Mouse (Mus musculus) embryonic facial prominence, embryonic 15.5 days (tissue): ENCODE results near the gene Wasf3. TPM values are rescaled to one million over a fixed set of nuclear protein-coding genes. Genes with fewer than 3 reads are reported as not detected.

Source experiments
- ATAC-seq: fragments of 200-750 bp; cut with Nextera tagmentation; 2 replicates; pipeline ENCODE4 v1.8.0; 2017; ENCODE audit warnings: low read depth, moderate TSS enrichment; ENCODE audit not compliant: insufficient number of reproducible peaks, low FRiP score, low TSS enrichment
- H3K27ac ChIP-seq: fragments of 300-500 bp; sonication (generic); replicated peaks from 2 replicates; pipeline ENCODE4 v1.5.1; 2015; ENCODE audit warnings: mild to moderate bottlenecking, inconsistent platforms
- H3K27me3 ChIP-seq: fragments of 300-500 bp; sonication (generic); 2 replicates; pipeline ENCODE4 v1.6.1; 2015; ENCODE audit warnings: inconsistent platforms
- H3K36me3 ChIP-seq: fragments of 300-500 bp; sonication (generic); 2 replicates; pipeline ENCODE4 v1.6.1; 2015; ENCODE audit warnings: mild to moderate bottlenecking, inconsistent platforms
- H3K4me1 ChIP-seq: fragments of 300-500 bp; sonication (generic); 2 replicates; pipeline ENCODE4 v1.6.1; 2015; ENCODE audit warnings: inconsistent platforms
- H3K4me2 ChIP-seq: fragments of 300-500 bp; sonication (generic); replicated peaks from 2 replicates; pipeline ENCODE4 v1.6.1; 2015; ENCODE audit warnings: mild to moderate bottlenecking, inconsistent platforms
- H3K4me3 ChIP-seq: fragments of 300-500 bp; sonication (generic); replicated peaks from 2 replicates; pipeline ENCODE4 v1.5.1; 2015; ENCODE audit warnings: mild to moderate bottlenecking, inconsistent platforms
- H3K9ac ChIP-seq: fragments of 300-500 bp; sonication (generic); 2 replicates; pipeline ENCODE4 v1.6.1; 2015; ENCODE audit warnings: inconsistent platforms
- H3K9me3 ChIP-seq: fragments of 300-500 bp; sonication (generic); replicated peaks from 2 replicates; pipeline ENCODE4 v1.6.1; 2016; ENCODE audit warnings: inconsistent platforms
- WGBS: fragments of 180-500 bp; shearing (Covaris S2); methylation state at CpG from one replicate; pipeline ENCODE4 v1.1.7; 2015; 5-methylcytosine and 5-hydroxymethylcytosine counted together
- polyA plus RNA-seq: library from polyadenylated mRNA; unstranded; fragments of >200 nt; fragmentation: Nextera tagmentation; extraction: Ambion mirVana; gene quantifications from 2 replicates; pipeline ENCODE4 v1.2.1, GENCODE M21; 2015

Gene Wasf3
- 3.2 and 3.5 TPM in 2 replicates for polyA plus RNA-seq

- Histone ChIP-seq H3K27me3 (no peaks in the 10 kb centered on the region), H3K4me2 (peak within 1 kb of the TSS; percentile 83), H3K36me3 (no peaks in the 10 kb centered on the region), H3K9me3 (no peaks in the 10 kb centered on the region), H3K4me1 (peaks cover 7% of the 10 kb centered on the region; the same call in 1 of the 2 replicates), H3K4me3 (peak within 1 kb of the TSS; percentile 70), H3K9ac (peak within 1 kb of the TSS; percentile 40), H3K27ac (no peak within 1 kb of the TSS)
- WGBS: under 1% methylated on average over 64 of the region's 66 CpGs
- ATAC-seq: peak; percentile 90
Observed at GRCm38 (mm10) chr5:146384935-146385591, at the start of gene Wasf3. Gene Wasf3, plus strand, starts transcription at chr5:146384985.

- ATAC-seq: no peak
- whole genome bisulfite sequencing: 56% methylated on average over 9 of the region's 9 CpGs
Observed at GRCm38 (mm10) chr5:146338064-146338463, 46.7 kb upstream of the Wasf3 start.

GRCm38 (mm10) chr5:146340037-146340436 is 44.7 kb upstream of the Wasf3 start:
- Histone ChIP-seq H3K4me1 (no peaks in the 10 kb centered on the region), H3K4me3 (no peak overlapping the region), H3K27ac (no peak overlapping the region), H3K36me3 (no peaks in the 10 kb centered on the region), H3K9ac (no peak overlapping the region), H3K27me3 (no peaks in the 10 kb centered on the region), H3K9me3 (no peaks in the 10 kb centered on the region), H3K4me2 (no peak overlapping the region)
- 85% methylated on average over 4 of the region's 4 CpGs for WGBS
- no peak for ATAC-seq

More at GRCm38 (mm10) chr5:146338064-146338463, 46.7 kb upstream of the Wasf3 start:
- Histone ChIP-seq H3K36me3 (no peaks in the 10 kb centered on the region), H3K9me3 (no peaks in the 10 kb centered on the region), H3K9ac (no peak overlapping the region), H3K4me1 (no peaks in the 10 kb centered on the region), H3K27ac (no peak overlapping the region), H3K4me3 (no peak overlapping the region), H3K4me2 (no peak overlapping the region), H3K27me3 (no peaks in the 10 kb centered on the region)

- Histone ChIP-seq H3K27me3 (no peaks in the 10 kb centered on the region), H3K27ac (no peak overlapping the region), H3K9ac (no peak overlapping the region), H3K36me3 (no peaks in the 10 kb centered on the region), H3K4me1 (no peaks in the 10 kb centered on the region), H3K4me3 (no peak overlapping the region), H3K4me2 (no peak overlapping the region), H3K9me3 (no peaks in the 10 kb centered on the region)
- no peak for ATAC-seq
- 91% methylated on average over 12 of the region's 12 CpGs for WGBS
Observed at GRCm38 (mm10) chr5:146344911-146345686, 39.7 kb upstream of the Wasf3 start.

- H3K27ac ChIP-seq: no peak overlapping the region
- no peak for ATAC-seq
Observed at GRCm38 (mm10) chr5:146347081-146347480, 37.7 kb upstream of the Wasf3 start.

GRCm38 (mm10) chr5:146349183-146349582 is 35.6 kb upstream of the Wasf3 start:
- ATAC-seq: no peak
- no peak overlapping the region for H3K4me2 ChIP-seq
- H3K27ac ChIP-seq: no peak overlapping the region
- no peaks in the 10 kb centered on the region for H3K9me3 ChIP-seq
- 75% methylated on average over 3 of the region's 3 CpGs for WGBS
- H3K4me3 ChIP-seq: no peak overlapping the region
- no peaks in the 10 kb centered on the region for H3K4me1 ChIP-seq
- no peak overlapping the region for H3K9ac ChIP-seq
- no peaks in the 10 kb centered on the region for H3K27me3 ChIP-seq
- no peaks in the 10 kb centered on the region for H3K36me3 ChIP-seq

More at GRCm38 (mm10) chr5:146347081-146347480, 37.7 kb upstream of the Wasf3 start:
- H3K4me2 ChIP-seq: no peak overlapping the region
- H3K4me3 ChIP-seq: no peak overlapping the region
- WGBS: 81% methylated on average over 6 of the region's 6 CpGs
- no peaks in the 10 kb centered on the region for H3K27me3 ChIP-seq
- H3K9me3 ChIP-seq: no peaks in the 10 kb centered on the region
- no peaks in the 10 kb centered on the region for H3K4me1 ChIP-seq
- H3K9ac ChIP-seq: no peak overlapping the region
- H3K36me3 ChIP-seq: no peaks in the 10 kb centered on the region

- Histone ChIP-seq H3K4me1 (no peaks in the 10 kb centered on the region), H3K4me2 (no peak overlapping the region), H3K36me3 (no peaks in the 10 kb centered on the region), H3K27ac (no peak overlapping the region), H3K9me3 (no peaks in the 10 kb centered on the region), H3K9ac (no peak overlapping the region), H3K27me3 (no peaks in the 10 kb centered on the region), H3K4me3 (no peak overlapping the region)
- ATAC-seq: no peak
- WGBS: 77% methylated on average over 11 of the region's 11 CpGs
Observed at GRCm38 (mm10) chr5:146350784-146351183, 34.0 kb upstream of the Wasf3 start.

- 87% methylated on average over 7 of the region's 7 CpGs for WGBS
- no peaks in the 10 kb centered on the region for H3K27me3 ChIP-seq
Observed at GRCm38 (mm10) chr5:146352006-146352405, 32.8 kb upstream of the Wasf3 start.

GRCm38 (mm10) chr5:146360386-146360785 is 24.4 kb upstream of the Wasf3 start:
- H3K9me3 ChIP-seq: no peaks in the 10 kb centered on the region
- H3K4me1 ChIP-seq: no peaks in the 10 kb centered on the region
- no peaks in the 10 kb centered on the region for H3K36me3 ChIP-seq
- H3K9ac ChIP-seq: no peak overlapping the region
- 35% methylated on average over 10 of the region's 10 CpGs for WGBS
- H3K27me3 ChIP-seq: no peaks in the 10 kb centered on the region
- H3K4me2 ChIP-seq: no peak overlapping the region
- no peak for ATAC-seq
- H3K4me3 ChIP-seq: no peak overlapping the region
- no peak overlapping the region for H3K27ac ChIP-seq

More at GRCm38 (mm10) chr5:146352006-146352405, 32.8 kb upstream of the Wasf3 start:
- Histone ChIP-seq H3K27ac (no peak overlapping the region), H3K36me3 (no peaks in the 10 kb centered on the region), H3K4me3 (no peak overlapping the region), H3K9ac (no peak overlapping the region), H3K4me2 (no peak overlapping the region), H3K4me1 (no peaks in the 10 kb centered on the region), H3K9me3 (no peaks in the 10 kb centered on the region)
- no peak for ATAC-seq

- H3K4me3 ChIP-seq: no peak overlapping the region
- H3K9me3 ChIP-seq: no peaks in the 10 kb centered on the region
- no peak overlapping the region for H3K4me2 ChIP-seq
- H3K9ac ChIP-seq: no peak overlapping the region
- no peaks in the 10 kb centered on the region for H3K36me3 ChIP-seq
- no peaks in the 10 kb centered on the region for H3K27me3 ChIP-seq
- no peaks in the 10 kb centered on the region for H3K4me1 ChIP-seq
- H3K27ac ChIP-seq: no peak overlapping the region
- WGBS: 85% methylated on average over 9 of the region's 9 CpGs
- ATAC-seq: no peak
Observed at GRCm38 (mm10) chr5:146362711-146363110, 22.1 kb upstream of the Wasf3 start.

GRCm38 (mm10) chr5:146368356-146368755 is 16.4 kb upstream of the Wasf3 start:
- ATAC-seq: no peak
- WGBS: 70% methylated on average over 2 of the region's 2 CpGs
- H3K4me1 ChIP-seq: no peaks in the 10 kb centered on the region
- no peaks in the 10 kb centered on the region for H3K27me3 ChIP-seq
- H3K36me3 ChIP-seq: no peaks in the 10 kb centered on the region
- no peak overlapping the region for H3K4me2 ChIP-seq
- no peak overlapping the region for H3K9ac ChIP-seq
- H3K4me3 ChIP-seq: no peak overlapping the region
- H3K9me3 ChIP-seq: no peaks in the 10 kb centered on the region
- no peak overlapping the region for H3K27ac ChIP-seq
